Mouse (Mus musculus): Measurements from ENCODE around the gene Smpd2. TPM values are rescaled to one million over a fixed set of nuclear protein-coding genes. Genes with fewer than 3 reads are reported as not detected.

Smpd2 gene
- total RNA-seq, 2 experiments from 2014 or later: 23.6 to 29.0 TPM

- DNase-seq: no peak
These were observed 1.3 kb downstream of the Smpd2 start for GRCm38 (mm10) chr10:41488877-41489276.

DNA sequence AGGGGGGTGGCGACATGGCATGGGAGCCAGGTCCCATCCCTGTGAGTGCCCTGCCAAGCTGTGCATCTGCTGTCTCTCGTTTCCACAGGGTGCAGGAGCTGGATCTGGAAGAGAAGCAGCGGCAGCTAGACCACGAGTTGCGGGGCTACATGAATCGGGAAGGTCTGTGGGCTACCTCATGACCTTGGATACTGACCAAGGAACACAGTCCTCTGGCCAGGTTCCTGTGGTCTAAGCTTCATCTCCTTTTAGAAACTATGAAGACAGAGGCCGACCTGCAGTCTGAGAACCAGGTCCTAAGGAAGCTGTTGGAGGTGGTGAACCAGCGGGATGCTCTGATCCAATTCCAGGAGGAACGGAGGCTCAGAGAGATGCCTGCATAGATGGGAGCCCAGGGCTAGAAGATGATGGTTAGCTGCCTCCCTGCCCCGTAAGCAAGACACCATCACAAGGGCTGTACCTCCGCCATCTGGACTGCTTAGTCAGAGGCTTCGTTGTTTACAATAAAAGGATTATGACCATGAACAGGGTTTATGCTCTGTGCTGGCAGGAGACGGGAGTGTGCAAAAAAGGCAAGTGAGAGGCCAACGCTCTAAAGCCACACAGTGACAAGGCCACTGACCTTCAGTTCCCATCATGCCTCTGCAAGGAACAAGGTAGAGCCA, 3.5 kb downstream of the Smpd2 start:
- DNase-seq: no peak

GRCm38 (mm10) chr10:41485778-41486177, 4.4 kb downstream of the Smpd2 start:
- peak; percentile 16 for DNase-seq

GRCm38 (mm10) chr10:41482446-41482845, 7.7 kb downstream of the Smpd2 start:
- no peak for DNase-seq

DNA sequence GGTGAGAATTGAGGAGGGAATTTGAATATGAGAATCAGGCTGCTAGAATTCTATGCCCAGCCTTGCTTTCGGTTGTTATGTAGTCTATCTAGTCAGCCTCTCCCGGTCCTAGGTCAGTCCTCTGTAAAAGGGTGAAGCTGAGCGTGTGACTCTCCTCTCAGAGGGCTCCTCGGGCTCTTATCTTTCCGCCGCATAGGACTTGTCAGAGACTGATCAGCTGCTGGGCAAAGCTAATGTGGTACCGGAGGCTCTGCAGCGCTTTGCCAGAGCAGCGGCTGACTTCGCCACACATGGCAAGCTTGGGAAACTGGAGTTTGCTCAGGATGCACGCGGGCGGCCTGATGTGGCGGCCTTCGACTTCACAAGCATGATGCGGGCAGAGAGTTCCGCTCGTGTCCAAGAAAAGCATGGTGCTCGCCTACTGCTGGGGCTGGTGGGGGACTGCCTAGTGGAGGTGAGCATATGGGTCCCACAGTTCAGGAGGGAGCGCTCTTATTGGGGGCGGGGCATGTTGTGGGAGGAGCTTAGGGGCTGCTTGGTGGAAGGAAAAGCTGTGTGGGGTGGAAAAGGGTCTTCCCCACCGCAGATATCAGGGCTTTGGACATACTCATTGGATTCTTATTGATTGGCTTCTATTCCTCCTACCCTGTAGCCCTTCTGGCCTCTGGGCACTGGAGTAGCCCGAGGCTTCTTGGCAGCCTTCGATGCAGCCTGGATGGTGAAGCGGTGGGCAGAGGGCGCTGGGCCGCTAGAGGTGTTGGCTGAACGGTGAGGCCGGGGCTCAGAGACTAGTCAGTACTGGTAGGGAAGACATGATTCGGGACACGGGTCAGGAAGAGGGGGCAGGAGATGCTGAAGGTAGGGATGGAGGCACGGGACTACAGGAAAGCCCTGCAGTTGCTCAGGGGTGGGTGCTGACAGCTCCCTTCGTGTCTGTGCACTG, 9.0 kb downstream of the Smpd2 start:
- no peak for DNase-seq

DNA sequence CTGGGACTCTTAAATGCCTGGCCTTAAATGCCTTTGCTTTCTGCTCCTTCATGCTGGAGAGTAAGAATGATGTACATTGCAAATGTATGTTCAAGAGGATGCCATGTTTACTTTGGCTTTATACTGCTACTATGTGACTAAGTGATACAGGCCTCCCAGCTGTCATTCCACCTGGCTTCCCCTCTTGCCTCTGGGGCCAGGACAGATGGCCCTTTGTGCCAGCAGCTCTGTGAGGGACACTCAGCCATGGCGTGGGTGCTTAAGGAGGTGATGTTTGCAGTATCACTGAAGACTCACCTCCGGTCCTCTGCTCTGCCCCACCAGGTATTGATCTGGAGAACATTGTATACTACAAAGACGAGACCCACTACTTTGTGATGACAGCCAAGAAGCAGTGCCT, 10.2 kb downstream of the Smpd2 start:
- DNase-seq: no peak

- DNase-seq: peak; percentile 52
These were observed 12.6 kb downstream of the Smpd2 start for GRCm38 (mm10) chr10:41477278-41478181.

- DNase-seq: no peak
These were observed 13.2 kb downstream of the Smpd2 start for GRCm38 (mm10) chr10:41477018-41477277.

- peak; percentile 62 for DNase-seq
These were observed 13.8 kb downstream of the Smpd2 start, which contains the start of gene Mical1 for GRCm38 (mm10) chr10:41476171-41477017. Mical1 (plus strand) TSS chr10:41476314.

DNA sequence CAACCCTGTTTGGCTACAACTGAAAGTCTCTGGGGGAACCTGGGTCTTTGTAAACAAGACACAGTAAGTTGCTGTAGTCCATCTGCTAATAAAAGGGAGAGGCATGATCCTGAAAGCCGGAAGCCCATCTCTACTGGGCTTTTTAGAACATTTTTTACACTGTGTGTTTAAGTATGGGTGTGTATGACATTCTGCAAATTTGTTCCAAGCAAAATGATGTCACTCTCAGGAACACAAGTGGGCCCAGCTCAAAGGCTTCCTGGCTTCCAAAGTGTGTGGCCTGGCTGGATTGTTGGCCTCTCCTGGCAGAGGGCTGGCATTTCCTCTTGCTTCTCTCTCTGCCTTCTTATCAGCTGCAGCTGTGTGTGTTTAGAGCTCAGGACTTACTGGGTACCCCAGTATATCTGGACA, 15.2 kb downstream of the Smpd2 start:
- no peak for DNase-seq

GRCm38 (mm10) chr10:41473782-41474468, 16.2 kb downstream of the Smpd2 start:
- DNase-seq: peak; percentile 69

DNA sequence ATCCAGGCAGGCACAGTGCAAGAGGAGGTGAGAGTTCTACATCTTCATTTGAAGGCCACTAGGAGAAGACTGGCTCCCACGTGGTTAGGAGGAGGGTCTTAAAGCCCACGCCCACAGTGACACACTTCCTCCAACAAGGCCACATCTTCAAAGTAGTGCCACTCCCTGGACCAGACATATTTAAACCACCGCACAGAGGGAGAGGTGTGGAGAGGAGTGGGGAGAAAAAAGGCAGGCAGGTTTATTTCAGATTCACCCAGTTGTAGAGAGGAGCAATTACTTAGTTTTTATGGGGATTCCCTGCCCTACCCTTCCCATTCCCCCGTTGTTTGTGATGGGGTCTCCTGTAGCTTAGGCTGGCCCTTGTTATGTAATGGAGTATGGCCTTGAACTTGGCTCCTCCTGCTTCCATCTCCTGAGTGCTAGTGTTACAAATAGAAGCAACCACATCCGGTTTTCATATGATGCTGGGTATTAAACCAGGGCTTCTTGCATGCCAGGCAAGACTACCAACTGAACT, 17.1 kb downstream of the Smpd2 start:
- no peak for DNase-seq

- no peak for DNase-seq
These were observed 17.6 kb downstream of the Smpd2 start for GRCm38 (mm10) chr10:41472534-41472933.

DNA sequence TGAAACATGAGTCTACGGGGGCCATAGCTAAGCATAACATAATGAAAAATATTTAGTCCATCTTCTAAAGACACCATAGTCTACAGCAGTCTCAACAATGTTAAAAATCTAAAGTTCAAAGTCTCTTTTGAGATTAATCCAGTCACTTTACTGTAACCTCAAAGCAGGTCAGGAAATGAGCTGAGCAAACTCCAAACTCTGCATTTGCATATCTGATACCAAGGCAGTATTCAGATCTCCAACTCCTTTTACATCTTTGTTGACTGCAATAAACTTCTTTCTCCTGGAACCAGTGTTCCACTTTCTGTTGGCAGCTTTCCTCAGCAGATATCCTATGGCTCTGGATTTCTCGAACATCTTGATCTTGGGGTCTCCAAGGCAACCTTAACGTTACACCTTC, 19.5 kb downstream of the Smpd2 start:
- no peak for DNase-seq

DNA sequence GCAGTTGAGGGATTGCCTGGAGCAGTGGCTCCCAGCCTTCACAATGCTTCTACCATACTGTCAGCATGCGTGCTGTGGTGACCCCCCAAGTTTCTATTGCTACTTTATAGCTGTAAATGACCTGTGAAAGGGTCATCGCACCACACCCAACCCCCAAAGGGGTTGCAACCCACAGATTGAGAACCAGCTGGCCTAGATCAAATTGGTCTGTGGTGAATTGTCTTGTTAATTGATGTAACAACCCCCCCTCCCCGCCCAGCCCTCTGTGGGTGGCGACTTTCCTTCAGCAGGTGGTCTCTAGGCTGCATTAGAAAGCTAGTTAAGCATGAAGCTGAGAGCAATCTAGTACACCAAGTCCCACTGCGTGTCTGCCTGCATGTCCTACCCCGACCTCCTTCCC, 22.8 kb downstream of the Smpd2 start:
- no peak for DNase-seq

DNA sequence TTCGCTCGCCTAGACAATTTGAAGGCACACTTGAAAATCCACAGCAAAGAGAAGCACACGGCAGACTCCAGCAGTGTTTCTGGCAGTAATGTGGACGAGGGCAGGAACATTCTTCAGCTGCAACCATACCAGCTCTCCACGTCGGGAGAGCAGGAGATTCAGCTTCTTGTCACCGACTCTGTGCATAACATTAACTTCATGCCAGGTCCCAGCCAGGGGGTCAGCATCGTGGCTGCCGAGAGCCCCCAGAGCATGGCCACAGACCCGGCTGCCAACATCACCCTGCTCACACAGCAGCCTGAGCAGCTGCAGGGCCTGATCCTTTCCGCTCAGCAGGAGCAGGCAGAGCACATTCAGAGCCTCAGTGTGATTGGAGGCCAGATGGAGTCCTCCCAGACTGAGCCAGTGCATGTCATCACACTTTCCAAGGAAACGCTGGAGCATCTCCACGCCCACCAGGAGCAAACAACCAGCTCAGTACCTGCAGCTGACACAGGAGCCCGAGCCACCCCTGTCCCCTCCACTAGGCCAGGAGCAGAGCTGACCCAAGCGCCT, 25.7 kb downstream of the Smpd2 start:
- no peak for DNase-seq

DNA sequence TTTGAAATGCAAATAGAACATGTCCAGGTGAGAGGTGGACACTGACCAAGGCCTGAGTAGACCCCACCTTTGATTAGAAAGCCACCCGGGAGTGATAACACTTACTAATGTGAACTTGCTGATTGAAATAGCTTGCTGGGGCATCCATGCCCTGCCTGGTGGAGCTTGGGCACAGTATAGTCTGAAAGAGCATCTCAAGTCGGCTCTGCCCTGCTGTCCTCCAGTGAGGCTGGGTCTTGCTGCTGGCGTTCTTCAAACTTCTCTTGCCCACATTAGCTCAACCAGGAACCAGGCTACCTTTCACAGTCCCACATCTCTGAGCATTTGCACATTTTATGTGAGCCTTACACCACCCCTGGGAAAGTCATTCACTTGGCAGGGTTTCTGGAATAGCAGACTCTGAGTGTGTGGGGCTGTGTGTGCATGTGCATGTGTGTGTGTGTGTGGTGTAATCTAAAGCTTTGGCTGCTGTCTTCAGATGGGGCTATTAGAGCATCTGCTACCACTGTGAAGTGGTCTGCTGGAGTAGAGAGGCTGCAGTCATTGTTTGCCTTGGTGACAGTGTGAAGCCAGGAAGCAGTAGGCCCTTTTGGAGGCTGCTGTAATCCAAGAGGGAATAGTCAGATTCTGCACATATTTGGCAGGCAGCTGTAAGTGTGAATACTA, 29.0 kb downstream of the Smpd2 start:
- no peak for DNase-seq

DNA sequence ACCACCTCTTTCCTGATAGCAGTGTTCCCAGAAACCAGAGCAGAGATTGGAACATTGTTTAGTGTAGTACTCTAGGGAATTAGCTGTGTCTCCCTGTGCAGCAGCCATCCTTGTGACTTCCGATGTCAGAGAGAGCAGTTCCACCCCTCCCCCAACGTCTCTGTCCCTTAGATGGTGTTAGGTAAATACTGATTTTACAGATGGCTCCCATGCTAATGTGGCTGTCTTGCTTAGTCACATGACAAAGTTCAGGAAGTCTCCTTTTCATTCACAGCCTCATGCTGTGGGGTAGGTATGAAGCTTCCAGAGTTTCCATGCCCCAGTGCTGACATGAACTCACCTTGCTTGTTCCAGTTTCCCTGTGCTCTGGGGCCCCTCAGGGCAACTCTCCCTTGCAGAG, 29.7 kb downstream of the Smpd2 start:
- DNase-seq: no peak

DNA sequence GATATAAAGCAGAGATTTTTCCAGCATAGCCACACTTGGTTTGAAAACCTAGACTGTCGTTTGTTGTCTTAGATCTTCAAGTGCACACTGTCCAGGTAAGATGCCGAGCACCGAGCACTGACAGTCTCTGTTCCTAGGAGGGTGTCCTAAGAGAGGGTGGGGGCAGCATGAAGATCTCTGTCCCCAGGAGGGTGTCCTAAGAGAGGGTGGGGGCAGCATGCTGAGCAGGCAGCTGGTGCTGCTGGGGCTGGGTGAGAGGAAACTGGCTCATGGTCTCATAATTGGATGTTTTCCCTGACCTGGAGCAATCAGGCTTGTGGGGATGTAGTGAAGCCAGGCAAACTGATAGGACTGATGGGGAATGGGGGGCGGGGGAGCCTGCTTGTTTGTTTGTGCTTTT, 30.2 kb downstream of the Smpd2 start:
- no peak for DNase-seq

- peak; percentile 20 for DNase-seq
These were observed 37.4 kb downstream of the Smpd2 start for GRCm38 (mm10) chr10:41452791-41453190.

Measured in adrenal gland, postnatal 10 days (tissue).